Mouse (Mus musculus) CD4-positive, CD25-positive, alpha-beta regulatory T cell, adult 4 months (primary cell): Measurements from ENCODE around the gene Tmem141. TPM values are rescaled to one million over a fixed set of nuclear protein-coding genes. Genes with fewer than 3 reads are reported as not detected.
A peak's percentile ranks its signal among the peaks of the same experiment; 100 is the strongest.

ENCODE experiments used
- ATAC-seq: one replicate; pipeline ENCODE4 v1.8.0; 2017
- polyA plus RNA-seq, 2 experiments: library from polyadenylated mRNA; unstranded; fragments of 100-300 nt; shearing (Covaris generic); gene quantifications; one replicate each; pipeline ENCODE4 v1.2.1; 2017

Tmem141 gene
- polyA plus RNA-seq, 2 experiments from 2014 or later = 0.94 TPM; not detected in 1

- ATAC-seq = peak; percentile 82
These were observed 13.8 kb downstream of the Tmem141 start, which contains the start of gene Rabl6 for GRCm38 (mm10) chr2:25607761-25608622. TSS of gene Rabl6 (minus strand) at chr2:25608521.

GRCm38 (mm10) chr2:25602526-25602925 lies 19.3 kb downstream of the Tmem141 start:
- ATAC-seq = no peak

- no peak for ATAC-seq
These were observed 21.8 kb downstream of the Tmem141 start for GRCm38 (mm10) chr2:25600037-25600436.

GRCm38 (mm10) chr2:25598749-25599148 lies 23.1 kb downstream of the Tmem141 start:
- no peak for ATAC-seq

GRCm38 (mm10) chr2:25596765-25597510 lies 24.9 kb downstream of the Tmem141 start:
- no peak for ATAC-seq

GRCm38 (mm10) chr2:25591863-25592262 lies 29.9 kb downstream of the Tmem141 start:
- ATAC-seq = no peak

- no peak for ATAC-seq
These were observed 33.4 kb downstream of the Tmem141 start for GRCm38 (mm10) chr2:25588227-25588907.

- no peak for ATAC-seq
These were observed 34.5 kb downstream of the Tmem141 start for GRCm38 (mm10) chr2:25587290-25587689.

GRCm38 (mm10) chr2:25585601-25586000 lies 36.2 kb downstream of the Tmem141 start:
- no peak for ATAC-seq

- ATAC-seq = no peak
These were observed 36.9 kb downstream of the Tmem141 start for GRCm38 (mm10) chr2:25584856-25585255.

- ATAC-seq = no peak
These were observed 37.7 kb downstream of the Tmem141 start for GRCm38 (mm10) chr2:25584152-25584551.

GRCm38 (mm10) chr2:25583571-25583970 lies 38.2 kb downstream of the Tmem141 start:
- no peak for ATAC-seq

GRCm38 (mm10) chr2:25583120-25583481 lies 38.7 kb downstream of the Tmem141 start:
- no peak for ATAC-seq

GRCm38 (mm10) chr2:25582466-25583119 lies 39.2 kb downstream of the Tmem141 start:
- ATAC-seq = no peak

- no peak for ATAC-seq
These were observed 39.9 kb downstream of the Tmem141 start for GRCm38 (mm10) chr2:25581901-25582301.

GRCm38 (mm10) chr2:25581294-25581864 lies 40.4 kb downstream of the Tmem141 start, which contains the start of gene Ajm1:
TSS of gene Ajm1 (minus strand) at chr2:25581757.
- peak; percentile 82 for ATAC-seq

- ATAC-seq = no peak
These were observed 41.1 kb downstream of the Tmem141 start for GRCm38 (mm10) chr2:25580621-25581101.

GRCm38 (mm10) chr2:25579737-25580460 lies 41.9 kb downstream of the Tmem141 start:
- peak; percentile 58 for ATAC-seq

GRCm38 (mm10) chr2:25578796-25579736 lies 42.7 kb downstream of the Tmem141 start:
- ATAC-seq = no peak
